Mouse (Mus musculus): ENCODE results near the gene Gm13285. TPM values are rescaled to one million over a fixed set of nuclear protein-coding genes. Genes with fewer than 3 reads are reported as not detected.

The Gm13285 gene
- total RNA-seq, 2 experiments from 2014 or later, result not detected

Other genes starting within 250 kb of the Gm13285 start
- not detected for gene Ifna15, start 241.4 kb upstream of the Gm13285 start, total RNA-seq (2023)
- gene Ifna14, start 227.9 kb upstream of the Gm13285 start, total RNA-seq (2023), result not detected
- not detected for gene Ifna9, start 207.3 kb upstream of the Gm13285 start, total RNA-seq (2023)
- gene Ifna12, start 196.3 kb upstream of the Gm13285 start, total RNA-seq (2023), result not detected
- not detected for gene C87499, start 165.3 kb upstream of the Gm13285 start, total RNA-seq (2023)
- gene Ifna13, start 155.2 kb upstream of the Gm13285 start, total RNA-seq (2023), result not detected
- gene Ifna16, start 122.7 kb upstream of the Gm13285 start, total RNA-seq (2023), result not detected
- gene Ifna2, start 115.8 kb upstream of the Gm13285 start, total RNA-seq (2023), result not detected
- not detected for gene Ifnab, start 108.3 kb upstream of the Gm13285 start, total RNA-seq (2023)
- gene Gm26566, start 77.9 kb upstream of the Gm13285 start, total RNA-seq (2023), result not detected
- 10 to 100 TPM; 18.7 to 20.6 TPM for gene Klhl9, start 77.2 kb upstream of the Gm13285 start, total RNA-seq (2023)
- gene Gm13271, start 44.8 kb upstream of the Gm13285 start, total RNA-seq (2023), result not detected
- not detected for gene Gm13283, start 39.5 kb upstream of the Gm13285 start, total RNA-seq (2023)
- gene Gm13290, start 25.8 kb upstream of the Gm13285 start, total RNA-seq (2023), result not detected
- not detected for gene Gm13289, start 22.7 kb upstream of the Gm13285 start, total RNA-seq (2023)
- not detected for gene Gm13272, start 19.8 kb upstream of the Gm13285 start, total RNA-seq (2023)
- gene Ifnz, start 17.5 kb upstream of the Gm13285 start, total RNA-seq (2023), result not detected
- gene Gm13276, start 14.0 kb upstream of the Gm13285 start, total RNA-seq (2023), result not detected
- not detected for gene Gm13277, start 11.0 kb upstream of the Gm13285 start, total RNA-seq (2023)
- gene Gm13278, start 8.1 kb upstream of the Gm13285 start, total RNA-seq (2023), result not detected
- gene Gm13275, start 5.2 kb upstream of the Gm13285 start, total RNA-seq (2023), result not detected
- not detected for gene Gm13279, start 2.3 kb upstream of the Gm13285 start, total RNA-seq (2023)
- gene Gm13287, start 3.6 kb downstream of the Gm13285 start, total RNA-seq (2023), result not detected
- gene Gm13288, start 5.9 kb downstream of the Gm13285 start, total RNA-seq (2023), result not detected
- gene Ifna7, start 16.6 kb downstream of the Gm13285 start, total RNA-seq (2023), result not detected
- not detected for gene Ifna11, start 20.3 kb downstream of the Gm13285 start, total RNA-seq (2023)
- gene Ifna6, start 27.8 kb downstream of the Gm13285 start, total RNA-seq (2023), result not detected
- not detected for gene Ifna5, start 35.9 kb downstream of the Gm13285 start, total RNA-seq (2023)
- gene Ifna4, start 42.2 kb downstream of the Gm13285 start, total RNA-seq (2023), result not detected
- gene Ifna1, start 50.4 kb downstream of the Gm13285 start, total RNA-seq (2023), result not detected
- not detected for gene Ifne, start 80.5 kb downstream of the Gm13285 start, total RNA-seq (2023)

All from B cell, adult 67 days (primary cell).